Mouse (Mus musculus) adrenal gland, postnatal 36 days (tissue): Measurements from ENCODE around the gene Clec2e. TPM values are rescaled to one million over a fixed set of nuclear protein-coding genes. Genes with fewer than 3 reads are reported as not detected.
"Not testable (repeated sequence)": the region's sequence is repeated elsewhere in the genome, so short reads cannot be mapped to it uniquely, and the experiment has no call there.

Source experiments
- DNase-seq, 2 experiments: peaks; one replicate each; pipeline ENCODE4 v3.0.0; 2021; ENCODE audit warnings: mixed read lengths in 1 of 2
- long read RNA-seq, 2 experiments: library from polyadenylated mRNA; stranded (forward); transcript quantifications; one replicate each; pipeline ENCODE4 v2.0.0; 2021; ENCODE audit warnings: borderline sequencing depth in 2 of 2
- total RNA-seq, 2 experiments: library from RNA; stranded (reverse); gene quantifications; 2 replicates each; pipeline ENCODE4 v1.2.3; 2021

The Clec2e gene
- total RNA-seq: not detected
- long read RNA-seq, experiment 1: 0 reads
- long read RNA-seq, experiment 2: 0 reads

DNA sequence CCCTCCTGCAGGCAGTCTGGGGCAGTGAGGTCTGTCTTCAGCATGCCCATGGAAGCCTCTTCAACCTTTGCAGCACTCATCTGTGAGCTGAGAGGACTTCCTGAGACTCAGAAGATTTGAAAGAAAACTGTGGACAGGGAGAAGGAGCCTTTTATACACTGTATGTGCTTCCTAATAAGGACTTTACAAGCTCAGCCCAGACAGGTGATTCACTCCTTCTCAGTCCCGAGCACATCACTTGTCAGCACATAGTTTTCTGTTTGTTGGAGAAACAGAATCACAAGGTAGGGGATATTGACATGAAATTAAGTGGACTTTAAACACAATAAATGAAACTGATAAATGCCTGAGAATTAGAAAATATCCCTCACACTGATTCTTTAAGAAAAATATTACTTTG is at the start of gene Clec2e:
Clec2e (minus strand) TSS at position 120 of the 400 bp plus-strand sequence.
- DNase-seq: not testable (repeated sequence)

DNA sequence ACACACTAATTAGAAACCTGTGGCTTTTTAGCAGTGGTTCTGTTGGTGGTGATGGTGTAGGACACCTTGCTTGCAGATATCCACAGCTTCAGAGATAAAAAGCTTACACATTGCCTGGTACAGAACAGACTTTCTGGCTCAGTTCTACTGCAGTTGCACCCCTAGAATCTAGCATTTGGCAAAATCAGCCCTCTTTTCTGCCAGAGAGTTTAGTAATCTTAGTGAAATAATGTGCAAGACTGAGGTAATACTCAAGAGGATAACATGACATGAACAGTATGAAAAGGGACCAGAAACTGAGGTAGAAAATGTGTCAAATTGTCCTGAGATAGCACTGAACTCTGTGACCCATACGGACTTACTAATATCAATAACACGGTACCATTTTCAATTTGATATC is 46.1 kb upstream of the Clec2e start:
- no peak for DNase-seq

DNA sequence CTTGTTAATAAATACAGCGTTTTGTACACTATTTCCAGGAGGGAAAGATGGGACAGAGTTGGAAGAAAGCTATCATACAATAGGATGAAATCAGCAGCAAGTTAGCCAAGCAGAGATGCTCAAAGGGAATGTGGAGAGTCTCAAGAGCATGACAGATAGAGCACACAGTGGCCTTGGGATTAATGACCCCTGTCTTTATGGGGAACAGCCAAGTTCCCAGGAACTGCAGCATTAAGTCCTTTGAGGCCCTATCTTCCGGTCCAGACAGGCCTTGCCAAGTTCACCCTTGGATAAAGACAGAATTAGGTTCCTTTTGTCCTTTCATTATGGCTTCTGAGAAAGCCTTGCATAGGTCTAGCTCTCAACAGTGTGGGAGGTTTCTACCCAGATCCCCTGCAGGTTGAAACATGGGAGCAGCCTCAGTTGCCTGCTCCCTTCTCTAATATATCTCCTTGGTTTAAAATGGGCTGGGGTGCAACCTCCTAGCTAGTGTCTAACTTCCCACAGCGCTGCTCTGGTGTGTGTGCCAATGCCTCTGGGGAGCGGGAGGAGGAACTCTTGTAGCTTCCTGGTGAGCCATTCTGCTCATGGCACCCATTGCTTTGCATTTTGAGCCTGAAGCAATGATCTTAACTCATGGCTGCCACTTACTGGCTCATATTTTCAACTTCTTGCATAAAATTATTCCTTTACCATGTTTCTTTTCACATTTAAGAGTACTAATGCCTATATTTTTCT is 32.1 kb upstream of the Clec2e start:
- no peak for DNase-seq

DNA sequence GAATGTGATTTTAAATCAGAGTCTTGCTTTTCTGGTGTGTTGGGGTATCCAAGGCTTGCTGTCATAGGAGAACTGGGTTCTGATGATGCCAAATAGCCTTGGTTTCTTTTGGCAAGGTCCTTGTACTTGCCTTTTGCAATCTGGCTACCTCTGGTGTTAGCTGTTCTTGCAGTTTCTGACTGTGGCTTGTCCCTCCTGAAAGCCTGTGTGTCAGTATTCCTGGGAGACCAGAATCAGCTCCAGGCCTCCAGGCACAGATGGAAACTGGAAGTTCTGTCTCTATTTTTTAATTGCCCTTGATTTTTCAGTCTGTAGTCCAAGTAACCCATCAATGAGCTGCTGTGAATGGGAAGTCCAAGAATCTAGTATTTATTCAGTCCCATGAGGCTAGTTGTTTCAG is 26.1 kb upstream of the Clec2e start:
- DNase-seq: no peak

DNA sequence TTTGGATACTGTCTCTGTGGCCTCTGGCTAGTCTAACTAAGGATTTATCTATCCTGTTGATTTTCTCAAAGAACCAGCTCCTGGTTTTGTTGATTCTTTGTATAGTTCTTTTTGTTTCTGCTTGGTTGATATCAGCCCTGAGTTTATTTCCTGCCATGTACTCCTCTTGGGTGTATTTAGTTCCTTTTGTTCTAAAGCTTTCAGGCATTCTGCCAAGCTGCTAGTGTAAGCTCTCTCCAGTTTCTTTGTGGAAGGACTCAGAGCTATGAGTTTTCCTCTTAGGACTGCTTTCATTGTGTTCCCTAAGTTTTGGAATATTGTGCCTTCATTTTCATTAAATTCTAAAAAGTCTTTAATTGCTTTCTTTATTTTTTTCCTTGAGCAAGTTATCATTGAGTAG is 23.8 kb upstream of the Clec2e start:
- not testable (repeated sequence) for DNase-seq

DNA sequence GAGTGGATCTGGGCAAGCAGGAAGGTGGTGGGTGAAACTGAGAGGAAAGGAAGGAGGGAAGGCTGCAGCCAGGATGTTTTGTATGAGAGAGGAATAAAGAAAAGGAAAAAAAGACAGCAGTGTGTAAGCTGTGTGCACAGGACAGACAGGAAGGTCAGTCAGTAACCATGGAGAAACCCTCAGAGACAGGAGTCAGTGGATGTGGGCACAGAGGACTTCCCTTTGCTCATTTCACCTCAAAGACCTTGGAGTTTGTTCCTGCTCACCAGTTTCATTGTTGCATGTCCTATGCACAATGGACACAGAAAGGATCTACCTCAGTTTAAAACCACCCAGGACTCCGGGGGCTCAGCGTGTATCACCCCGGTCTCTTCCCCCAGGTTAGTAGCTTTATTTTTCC is 15.5 kb upstream of the Clec2e start:
- no peak for DNase-seq

DNA sequence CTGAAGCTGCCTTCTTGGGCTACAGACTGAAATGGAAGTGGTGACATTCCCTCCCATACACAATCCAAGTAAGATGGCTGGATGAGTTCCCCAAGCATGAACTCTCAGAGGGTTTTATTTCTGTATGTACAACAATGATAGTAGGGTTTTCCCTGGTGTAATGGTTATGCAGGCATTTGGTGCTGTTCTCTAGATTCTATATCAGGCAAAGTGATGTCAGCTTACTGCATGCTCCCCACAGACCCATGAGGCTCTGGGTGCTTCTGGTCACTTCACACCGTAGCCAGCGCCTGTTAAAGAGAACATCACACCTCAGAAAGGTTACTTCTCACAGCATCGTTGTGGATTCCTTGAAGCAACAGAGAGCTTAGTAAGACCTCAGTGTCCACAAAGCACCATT is 13.5 kb upstream of the Clec2e start:
- DNase-seq: not testable (repeated sequence)

DNA sequence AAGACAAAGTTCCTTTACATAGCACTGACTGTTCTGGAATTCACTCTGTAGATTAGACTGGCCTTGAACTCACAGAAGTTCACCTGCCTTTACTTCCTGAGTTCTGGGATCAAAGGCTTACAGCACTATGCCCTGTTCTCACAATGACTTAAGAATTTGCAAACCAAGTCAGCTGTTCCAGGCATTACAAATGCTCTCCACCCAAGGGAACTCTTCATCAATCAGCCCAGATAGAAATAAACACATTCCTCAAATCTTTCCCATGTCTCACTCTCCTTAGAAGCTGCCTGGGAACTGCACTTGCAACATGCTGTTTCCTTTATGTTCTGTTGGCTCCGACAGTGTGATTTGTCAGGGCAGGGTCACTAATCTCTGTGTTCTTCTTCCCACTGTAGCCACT is 13.1 kb upstream of the Clec2e start:
- DNase-seq: no peak

DNA sequence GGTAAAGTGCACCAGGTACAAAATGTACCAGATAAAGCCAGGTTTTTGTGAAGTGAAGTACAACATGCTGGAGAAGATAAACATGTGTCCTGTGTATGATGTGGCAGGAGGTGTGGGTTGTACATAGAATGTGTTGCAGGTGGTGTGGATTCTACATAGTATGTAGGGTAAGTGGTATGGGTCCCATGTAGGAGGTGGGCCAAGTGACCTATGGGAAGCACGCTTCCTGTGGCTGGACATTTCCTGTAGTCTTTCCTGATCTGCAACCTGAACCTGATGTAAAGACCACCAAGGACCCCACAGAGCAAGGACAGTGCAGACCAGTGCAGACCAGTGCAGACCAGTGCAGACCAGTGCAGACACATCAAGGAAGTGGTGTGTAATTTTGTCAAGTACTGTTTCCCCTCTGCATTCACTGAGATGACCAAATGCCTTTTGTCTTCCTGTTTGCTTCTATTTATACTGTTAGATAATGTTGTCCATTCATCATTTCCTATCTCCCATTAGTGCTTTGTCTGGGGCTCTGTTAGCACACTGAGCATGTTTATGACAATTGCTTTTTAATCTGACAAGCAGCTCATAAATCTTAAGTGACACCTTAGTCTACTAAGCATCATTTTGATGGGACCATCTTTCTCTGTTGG is 12.4 kb upstream of the Clec2e start:
- DNase-seq: no peak

DNA sequence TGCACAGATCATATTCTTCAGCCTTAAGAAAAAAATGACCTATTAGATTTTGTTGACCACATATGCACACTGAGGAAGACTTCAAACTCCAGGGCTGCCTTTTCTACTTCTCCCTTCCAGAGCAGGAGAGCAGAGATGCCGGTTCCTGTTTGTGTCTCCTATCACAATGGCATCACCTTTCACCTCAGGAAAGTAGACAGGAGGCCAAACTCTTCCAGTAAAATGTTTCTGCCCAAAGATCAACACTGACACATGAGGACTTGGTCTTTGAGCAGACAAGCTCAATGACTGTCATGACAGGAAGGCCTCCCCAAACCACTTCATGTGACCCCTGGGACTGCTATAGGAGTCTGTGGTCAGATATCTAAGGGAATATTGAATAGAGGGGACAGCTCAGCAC is 11.8 kb upstream of the Clec2e start:
- DNase-seq: peak in 1 of 2 experiments; percentile 19

DNA sequence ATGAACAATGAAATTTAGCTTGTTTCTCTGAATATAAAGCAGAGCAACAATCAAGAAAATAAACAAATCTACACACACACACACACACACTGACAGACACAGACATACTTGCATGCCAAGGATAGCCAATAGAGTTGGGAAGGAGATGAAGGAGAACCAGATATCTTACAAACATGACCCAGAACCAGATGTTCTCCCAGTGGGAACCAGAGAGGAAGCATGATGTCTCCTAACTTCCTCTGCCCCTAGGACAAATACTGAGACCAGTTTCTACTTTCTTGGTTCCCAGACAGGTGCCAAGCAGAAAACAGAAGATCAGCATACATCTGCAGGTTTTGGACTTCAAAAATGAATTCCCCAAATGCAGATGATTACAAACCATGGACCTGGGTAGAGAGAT is 7.2 kb upstream of the Clec2e start:
- DNase-seq: no peak

DNA sequence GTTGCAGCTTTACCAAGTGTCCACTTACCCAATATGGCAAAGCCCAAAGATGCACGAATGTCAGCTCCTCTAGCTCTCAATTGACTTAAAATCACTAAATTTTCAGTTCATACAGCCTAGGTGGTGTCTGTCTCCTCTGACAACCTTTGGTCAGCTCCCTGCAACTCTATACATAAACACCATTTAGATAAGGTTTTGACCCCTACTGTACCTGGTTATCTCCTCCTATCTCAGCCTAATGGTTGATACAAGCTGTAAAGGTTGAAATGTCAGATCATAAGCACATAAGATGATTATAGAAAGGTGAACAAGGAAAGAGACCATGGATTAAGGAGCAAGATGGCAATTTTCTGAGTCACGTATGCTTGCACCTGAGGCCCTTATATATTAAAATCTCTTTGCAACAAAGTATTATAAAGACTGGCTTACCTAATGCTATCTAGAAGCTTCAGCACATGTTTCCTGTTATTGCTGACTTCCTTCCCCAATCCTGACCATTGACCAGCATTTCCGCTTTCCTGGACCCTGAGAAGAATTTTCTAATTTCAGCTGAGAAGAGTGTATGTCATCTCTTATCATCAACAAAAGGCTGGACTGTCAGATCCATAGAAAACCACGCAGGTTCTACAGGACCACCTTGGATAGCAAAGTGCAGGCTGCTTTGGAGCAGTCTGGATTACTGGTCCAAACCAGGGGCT is 2.3 kb upstream of the Clec2e start:
- no peak for DNase-seq

DNA sequence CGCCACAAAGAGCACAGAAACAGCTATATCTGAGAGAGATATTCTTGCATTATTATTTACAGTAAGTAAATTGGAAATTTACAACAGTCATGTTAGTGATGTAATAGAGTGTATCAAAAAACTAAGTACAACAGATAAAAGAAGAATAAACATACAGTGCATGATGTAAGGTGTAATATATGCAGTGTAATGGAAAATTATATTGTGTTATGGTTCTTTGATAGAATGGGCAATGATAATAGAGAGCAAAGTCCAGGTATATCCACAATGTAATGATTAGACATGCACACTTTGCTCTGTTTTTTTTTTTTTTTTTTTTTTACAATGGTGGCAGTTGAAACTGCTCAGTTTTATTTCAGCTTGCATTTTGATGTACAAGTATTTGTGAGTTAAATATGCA is 891 bp upstream of the Clec2e start:
- no peak for DNase-seq

DNA sequence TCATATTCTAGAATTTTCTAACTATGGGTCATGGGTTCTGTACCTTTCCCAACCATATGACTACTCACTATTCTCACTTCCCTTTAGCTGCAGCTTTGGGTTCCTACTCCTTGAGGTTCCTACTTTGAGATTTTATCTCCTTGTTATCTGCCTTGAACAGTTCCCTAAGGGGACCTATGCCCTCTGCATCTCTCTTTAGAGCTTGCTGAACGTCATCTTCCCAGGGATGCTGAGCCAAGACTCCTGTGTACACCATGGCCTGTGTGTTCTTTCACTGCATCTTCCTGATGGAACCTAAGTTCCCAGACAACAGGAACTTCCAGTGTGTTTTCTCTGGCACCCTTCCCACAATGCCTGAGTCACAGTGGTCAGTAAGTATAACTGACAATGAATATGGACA is 2.8 kb downstream of the Clec2e start:
- DNase-seq: peak; percentile 46 to 64

DNA sequence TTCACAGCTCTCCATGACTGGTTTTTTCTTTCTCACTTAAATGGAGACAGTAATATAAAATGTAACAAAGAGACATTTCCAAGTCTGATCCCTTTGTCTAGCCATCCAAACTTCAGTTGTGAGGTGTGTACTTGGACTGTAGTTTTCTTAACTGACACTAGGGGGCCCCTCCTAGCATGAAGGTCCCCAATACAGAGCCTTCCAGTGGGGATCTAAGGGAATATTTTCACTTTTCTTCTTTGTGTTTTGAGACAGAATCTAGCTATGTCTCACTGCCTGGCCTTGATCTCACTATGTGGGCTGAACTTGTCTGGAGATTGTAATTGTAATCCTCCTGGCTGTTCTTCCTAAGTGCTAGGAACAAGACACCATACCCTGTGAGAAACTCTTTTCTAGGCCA is 5.5 kb downstream of the Clec2e start:
- peak in 1 of 2 experiments; percentile 43 for DNase-seq

DNA sequence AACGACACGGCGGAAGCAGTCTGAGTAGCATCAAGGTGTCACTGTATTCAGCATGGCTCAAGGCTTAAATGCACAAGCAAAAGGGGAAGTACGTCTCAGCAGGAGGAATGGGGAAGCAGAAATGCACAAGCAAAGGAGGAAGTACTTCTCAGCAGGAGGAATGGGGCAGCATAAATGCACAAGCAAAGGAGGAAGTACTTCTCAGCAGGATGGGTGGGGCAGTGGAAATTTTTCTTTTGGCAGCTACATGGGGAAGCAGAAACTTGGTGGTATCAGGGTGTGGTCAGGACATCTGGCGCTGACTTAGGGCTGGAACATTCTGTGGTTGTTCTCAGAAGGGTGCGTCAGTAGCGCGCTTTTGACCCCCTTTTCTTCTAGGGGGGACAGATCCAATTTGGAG is 12.1 kb downstream of the Clec2e start:
- not testable (repeated sequence) for DNase-seq

DNA sequence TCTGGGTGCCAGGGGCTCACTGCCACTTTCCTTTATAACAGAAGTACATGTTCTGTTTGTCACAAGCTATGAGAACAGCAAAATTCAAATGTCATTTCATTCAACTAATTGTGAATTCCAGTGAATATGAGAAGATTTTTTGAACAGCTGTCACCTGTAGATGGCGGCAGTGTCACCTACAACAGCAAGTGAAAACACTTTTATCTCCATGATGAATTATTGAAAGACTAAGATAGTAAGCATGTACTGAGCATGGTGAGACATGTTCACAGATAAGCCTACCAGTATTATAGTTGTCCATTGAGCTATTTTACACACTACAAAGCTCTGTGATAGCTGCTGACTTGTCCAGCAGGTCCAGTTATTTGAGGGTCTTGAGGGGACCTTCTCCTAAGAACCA is 12.6 kb downstream of the Clec2e start:
- peak; percentile 10 to 44 for DNase-seq

DNA sequence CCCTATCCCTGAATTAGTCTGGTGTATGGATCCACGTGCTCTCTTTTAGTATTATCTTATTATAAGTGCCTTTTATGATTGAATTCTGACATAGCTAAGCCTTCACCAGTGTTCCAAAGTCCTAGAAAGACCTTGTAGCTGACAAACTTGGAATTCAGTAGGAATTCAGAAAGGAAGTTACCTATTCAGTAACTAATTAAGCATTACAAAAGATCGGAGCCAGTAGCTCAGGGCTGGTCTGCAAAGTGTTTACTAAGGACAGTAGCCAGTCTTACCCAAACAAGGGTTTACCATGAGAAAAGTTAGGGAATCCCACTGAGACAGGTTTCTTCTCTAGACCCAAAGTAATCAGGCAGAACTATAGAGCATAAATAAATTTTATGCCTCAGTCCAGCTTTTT is 14.7 kb downstream of the Clec2e start:
- DNase-seq: not testable (repeated sequence)

DNA sequence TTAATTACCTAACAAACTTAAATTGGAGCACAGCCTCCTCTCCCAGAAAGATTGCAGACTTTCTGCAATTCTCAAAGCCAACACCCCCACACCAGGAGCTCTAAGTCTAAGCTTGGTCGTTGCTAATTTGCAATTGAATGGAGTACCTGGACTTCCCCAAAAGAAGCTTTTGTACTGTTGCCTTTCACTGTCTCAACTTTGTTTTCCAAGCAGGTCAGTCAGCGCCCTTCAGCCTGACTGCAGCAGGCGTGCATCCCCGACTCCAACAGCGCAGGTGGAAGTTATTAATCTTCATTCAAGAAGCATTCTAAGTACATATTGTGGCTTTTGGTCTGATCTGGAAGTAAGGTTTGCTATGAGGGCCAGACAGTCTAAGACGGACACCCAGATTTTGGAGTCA is 15.6 kb downstream of the Clec2e start:
- no peak for DNase-seq

DNA sequence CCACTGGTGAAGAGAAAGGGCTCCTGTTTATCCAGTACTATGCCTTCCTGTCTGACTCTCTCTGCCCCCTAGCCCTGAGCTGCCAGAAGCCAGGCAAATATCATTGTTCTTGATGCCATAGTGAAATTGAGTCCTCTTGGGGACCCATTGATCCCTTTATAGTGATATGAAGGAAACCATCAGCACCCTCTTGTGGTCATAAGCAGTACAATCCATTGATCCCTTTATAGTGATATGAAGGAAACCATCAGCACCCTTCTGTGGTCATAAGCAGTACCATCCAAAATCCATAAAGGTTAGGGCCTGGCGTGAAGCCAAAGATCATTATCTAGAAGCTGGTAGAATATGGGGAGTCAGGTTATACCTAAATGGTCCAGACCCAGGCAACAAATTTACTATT is 33.7 kb downstream of the Clec2e start:
- peak; percentile 29 to 43 for DNase-seq

DNA sequence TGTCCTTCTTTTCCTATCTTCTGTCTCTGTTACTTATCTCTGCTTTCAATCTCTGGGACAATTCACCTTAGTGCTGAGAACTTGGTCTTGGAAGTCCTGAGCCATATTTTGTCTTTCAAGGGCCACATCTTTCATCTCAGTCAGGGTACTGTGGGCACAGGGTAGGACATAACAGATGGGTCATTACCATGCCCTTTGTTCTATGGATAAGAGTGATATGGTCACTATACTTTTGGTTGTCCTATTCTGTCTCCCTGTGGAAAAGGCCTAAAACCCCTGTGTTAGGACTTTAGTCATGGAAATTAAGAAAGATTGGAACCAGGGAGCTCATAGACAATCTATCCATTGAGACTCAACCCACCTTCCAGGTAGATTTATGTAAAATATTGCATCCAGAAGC is 34.2 kb downstream of the Clec2e start:
- no peak for DNase-seq

DNA sequence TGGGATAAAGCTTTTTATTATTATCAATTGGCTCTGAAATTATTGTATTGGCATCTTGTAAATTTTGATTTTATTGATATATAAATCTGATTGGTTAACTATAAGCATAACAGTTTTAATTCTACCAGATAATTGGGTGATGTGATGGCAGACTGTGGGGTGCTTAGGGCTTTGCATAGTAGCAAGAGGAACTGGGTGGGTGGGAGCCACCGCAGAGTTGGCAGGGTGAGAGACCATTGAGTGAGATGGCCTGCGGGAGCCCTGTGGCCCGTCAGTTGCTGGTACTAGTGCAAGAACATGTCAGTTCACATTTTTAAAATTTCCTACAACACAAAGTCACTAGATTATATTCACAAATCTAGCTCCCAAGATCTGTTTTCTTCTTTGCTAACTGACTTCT is 34.9 kb downstream of the Clec2e start:
- DNase-seq: no peak

DNA sequence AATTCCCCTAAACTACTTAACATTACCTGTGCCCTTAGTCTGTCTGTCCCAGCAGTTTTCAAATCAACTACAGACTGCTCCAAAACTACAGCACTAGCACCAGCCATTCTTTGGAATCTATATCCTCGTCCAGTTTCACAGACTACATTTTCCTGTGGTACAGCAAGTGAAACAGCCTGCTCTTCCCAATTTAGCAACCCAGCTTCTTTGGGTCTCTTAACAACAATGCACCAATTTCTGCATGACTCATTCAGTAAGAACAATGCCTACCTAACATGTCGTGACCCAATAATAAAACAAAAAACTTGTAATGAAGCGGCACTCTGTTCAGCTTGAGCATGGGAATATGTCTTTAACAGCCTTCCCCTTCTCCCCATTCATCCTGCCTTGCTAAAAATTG is 35.3 kb downstream of the Clec2e start:
- DNase-seq: no peak
